ENCODE assay signal across 7 mouse cellular contexts in genomic region chrX:140996909-140997516, GRCm38 (mm10). TPM values are rescaled to one million over a fixed set of nuclear protein-coding genes. Genes with fewer than 3 reads are reported as not detected.
DNase-seq lines count a peak whose midpoint lies in the region; ATAC-seq and TF ChIP-seq lines count a peak whose summit lies in the region.

No protein-coding gene starts in this region.

- H3K27me3 ChIP-seq in lung, embryonic 14.5 days (ENCODE audit: insufficient read depth, low read length) = no peaks in the 10 kb centered on the region
- peaks cover 66% of the 10 kb centered on the region for H3K27me3 ChIP-seq in hindbrain, embryonic 10.5 days (ENCODE audit: insufficient read depth, poor library complexity, severe bottlenecking)
- no peaks in the 10 kb centered on the region for H3K27me3 ChIP-seq in stomach, embryonic 14.5 days (ENCODE audit: control insufficient read depth, insufficient read depth, low read length)

- WGBS in lung, embryonic 14.5 days = 71% methylated on average over 1 of the region's 1 CpGs
- WGBS in hindbrain, embryonic 10.5 days = 62% methylated on average over 1 of the region's 1 CpGs
- 79% methylated on average over 1 of the region's 1 CpGs for WGBS in stomach, embryonic 14.5 days

- H3K4me2 ChIP-seq in lung, embryonic 14.5 days = no peak overlapping the region
- H3K4me2 ChIP-seq in stomach, embryonic 14.5 days (replicated peaks; ENCODE audit: low read depth, low read length) = no peak overlapping the region

- no peak for TF ChIP-seq CTCF in lung, embryonic 14.5 days (IDR thresholded peaks at IDR 0.05; ENCODE audit: low read depth)

- no peaks in the 10 kb centered on the region for H3K4me1 ChIP-seq in lung, embryonic 14.5 days (ENCODE audit: insufficient read depth)
- peaks cover 24% of the 10 kb centered on the region for H3K4me1 ChIP-seq in hindbrain, embryonic 10.5 days (replicated peaks)
- no peaks in the 10 kb centered on the region for H3K4me1 ChIP-seq in stomach, embryonic 14.5 days (ENCODE audit: control insufficient read depth, insufficient read depth, low read length)

- peak; percentile 47; the same call in 1 of the 2 replicates for ATAC-seq in lung, embryonic 14.5 days (ENCODE audit: insufficient read depth)
- ATAC-seq in megakaryocyte, adult 5-6 weeks (ENCODE audit: poor library complexity, severe bottlenecking) = peak; percentile 21; the same call in 1 of the 2 replicates
- peak; percentile 23; the same call in 1 of the 2 replicates for ATAC-seq in stomach, embryonic 14.5 days (ENCODE audit: insufficient number of reproducible peaks, insufficient read depth, low FRiP score, low read depth)

- no peaks in the 10 kb centered on the region for H3K36me3 ChIP-seq in lung, embryonic 14.5 days (ENCODE audit: insufficient read depth)
- H3K36me3 ChIP-seq in hindbrain, embryonic 10.5 days = no peaks in the 10 kb centered on the region
- H3K36me3 ChIP-seq in stomach, embryonic 14.5 days (ENCODE audit: control insufficient read depth, insufficient read depth, low read length) = no peaks in the 10 kb centered on the region

- DNase-seq in lung, embryonic 14.5 days = no peak
- DNase-seq in lung, postnatal 25 days (ENCODE audit: low spot score) = no peak
- no peak for DNase-seq in hindbrain, embryonic 10.5 days (ENCODE audit: low spot score)
- no peak for DNase-seq in gastrocnemius, postnatal 4 days (ENCODE audit: low spot score in 2 of 2)
- DNase-seq in layer of hippocampus, postnatal 10 days (ENCODE audit: low spot score in 2 of 2) = no peak

- no peaks in the 10 kb centered on the region for H3K9me3 ChIP-seq in lung, embryonic 14.5 days (ENCODE audit: low read depth, low read length)
- H3K9me3 ChIP-seq in hindbrain, embryonic 10.5 days = no peaks in the 10 kb centered on the region
- H3K9me3 ChIP-seq in stomach, embryonic 14.5 days (ENCODE audit: control insufficient read depth, low read depth, low read length) = no peaks in the 10 kb centered on the region

- no peak overlapping the region for H3K4me3 ChIP-seq in lung, embryonic 14.5 days (ENCODE audit: low read depth, low read length)
- no peak overlapping the region for H3K4me3 ChIP-seq in hindbrain, embryonic 10.5 days
- H3K4me3 ChIP-seq in stomach, embryonic 14.5 days (ENCODE audit: low read depth, low read length) = no peak overlapping the region

- H3K9ac ChIP-seq in lung, embryonic 14.5 days = no peak overlapping the region
- H3K9ac ChIP-seq in stomach, embryonic 14.5 days (replicated peaks; ENCODE audit: low read depth, low read length) = no peak overlapping the region

- no peak overlapping the region for H3K27ac ChIP-seq in lung, embryonic 14.5 days (ENCODE audit: low read depth)
- H3K27ac ChIP-seq in hindbrain, embryonic 10.5 days = peak overlapping the region; percentile 64
- H3K27ac ChIP-seq in stomach, embryonic 14.5 days (ENCODE audit: low read length) = no peak overlapping the region

RNA-seq across cellular contexts. Expression of gene Atg4a, which starts 40.3 kb away (rescaled TPM):
- 18.2 and 20.5 TPM in 2 replicates for polyA plus RNA-seq in lung, embryonic 14.5 days (2014; fragmentation: Nextera tagmentation; extraction: Ambion mirVana)
- 13.5 and 15.1 TPM in 2 replicates for polyA plus RNA-seq in hindbrain, embryonic 10.5 days (2016; fragmentation: Nextera tagmentation; extraction: Ambion mirVana)
- total RNA-seq in megakaryocyte, adult 5-6 weeks (2015) = 14.6 and 18.9 TPM in 2 replicates
- total RNA-seq in megakaryocyte, adult 5-6 weeks (2017) = 26.4 and 29.2 TPM in 2 replicates
- 16.4 and 17.4 TPM in 2 replicates for polyA plus RNA-seq in stomach, embryonic 14.5 days (2014; fragmentation: Nextera tagmentation; extraction: Ambion mirVana)
- total RNA-seq in gastrocnemius, postnatal 4 days (2021) = 10 to 100 TPM; 32.1 to 39.5 TPM
- 10 to 100 TPM; 13.0 to 20.5 TPM for total RNA-seq in layer of hippocampus, postnatal 10 days (2021)

RNA-seq across cellular contexts. Expression of gene Psmd10, which starts 40.5 kb away (rescaled TPM):
- polyA plus RNA-seq in lung, embryonic 14.5 days (2014; fragmentation: Nextera tagmentation; extraction: Ambion mirVana) = 44.7 and 45.0 TPM in 2 replicates
- polyA plus RNA-seq in hindbrain, embryonic 10.5 days (2016; fragmentation: Nextera tagmentation; extraction: Ambion mirVana) = 52.3 and 57.7 TPM in 2 replicates
- 25.9 and 28.7 TPM in 2 replicates for total RNA-seq in megakaryocyte, adult 5-6 weeks (2015)
- 37.1 and 47.0 TPM in 2 replicates for total RNA-seq in megakaryocyte, adult 5-6 weeks (2017)
- polyA plus RNA-seq in stomach, embryonic 14.5 days (2014; fragmentation: Nextera tagmentation; extraction: Ambion mirVana) = 38.0 and 44.8 TPM in 2 replicates
- total RNA-seq in gastrocnemius, postnatal 4 days (2021) = 10 to 100 TPM; 21.7 to 25.6 TPM
- total RNA-seq in layer of hippocampus, postnatal 10 days (2021) = 10 to 100 TPM; 13.8 to 14.5 TPM
